Mouse (Mus musculus): ENCODE results near the gene Cdc14b. TPM values are rescaled to one million over a fixed set of nuclear protein-coding genes. Genes with fewer than 3 reads are reported as not detected.
A peak's percentile ranks its signal among the peaks of the same experiment; 100 is the strongest.

Gene Cdc14b
- polyA plus RNA-seq, 1 experiment: 6.9 TPM

- peak overlapping the region; percentile 52 for H3K4me3 ChIP-seq (ENCODE audit: insufficient read depth, low read depth, low read length)
- H3K27ac ChIP-seq (replicated peaks; ENCODE audit: low read depth, low read length): 0 out of 2 replicates have a peak overlapping the region, but pooled peaks have one; percentile 8
- H3K4me1 ChIP-seq (ENCODE audit: control insufficient read depth, insufficient read depth, insufficient read length, low read length): no peaks in the 10 kb centered on the region
These were observed 121.3 kb downstream of the Cdc14b start for GRCm38 (mm10) chr13:64153751-64154267.

GRCm38 (mm10) chr13:64153083-64153682, 121.9 kb downstream of the Cdc14b start, which contains the start of gene Zfp367:
TSS of gene Zfp367 (minus strand) at chr13:64153202.
- peak within 1 kb of the TSS; percentile 46; the same call in 1 of the 2 replicates for H3K27ac ChIP-seq (replicated peaks; ENCODE audit: low read depth, low read length)
- H3K4me3 ChIP-seq (ENCODE audit: insufficient read depth, low read depth, low read length): peak within 1 kb of the TSS; percentile 94
- H3K4me1 ChIP-seq (ENCODE audit: control insufficient read depth, insufficient read depth, insufficient read length, low read length): no peaks in the 10 kb centered on the region

DNA sequence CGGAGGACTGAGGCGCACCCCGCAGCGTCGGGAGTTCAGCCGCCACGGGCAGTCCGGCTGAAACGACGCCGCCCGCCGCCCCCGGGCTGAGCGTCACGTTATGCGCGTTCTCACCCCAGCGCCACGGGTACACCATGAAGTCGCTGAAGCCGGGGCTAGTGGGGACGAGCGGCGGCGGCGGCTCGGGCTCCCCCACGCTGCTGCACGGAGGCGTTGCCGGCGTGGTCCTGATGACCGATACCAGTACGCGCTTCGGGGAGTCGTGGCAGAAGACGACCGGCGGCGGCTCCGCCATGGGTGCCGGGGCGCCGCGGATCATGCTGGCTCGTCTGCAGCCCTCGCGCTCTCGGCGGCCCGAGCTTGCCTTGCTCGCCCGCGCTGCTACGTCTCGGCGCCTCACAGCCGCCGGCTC, 122.4 kb downstream of the Cdc14b start:
- H3K4me1 ChIP-seq (ENCODE audit: control insufficient read depth, insufficient read depth, insufficient read length, low read length): no peaks in the 10 kb centered on the region
- H3K27ac ChIP-seq (replicated peaks; ENCODE audit: low read depth, low read length): no peak overlapping the region
- peak overlapping the region; percentile 94 for H3K4me3 ChIP-seq (ENCODE audit: insufficient read depth, low read depth, low read length)

DNA sequence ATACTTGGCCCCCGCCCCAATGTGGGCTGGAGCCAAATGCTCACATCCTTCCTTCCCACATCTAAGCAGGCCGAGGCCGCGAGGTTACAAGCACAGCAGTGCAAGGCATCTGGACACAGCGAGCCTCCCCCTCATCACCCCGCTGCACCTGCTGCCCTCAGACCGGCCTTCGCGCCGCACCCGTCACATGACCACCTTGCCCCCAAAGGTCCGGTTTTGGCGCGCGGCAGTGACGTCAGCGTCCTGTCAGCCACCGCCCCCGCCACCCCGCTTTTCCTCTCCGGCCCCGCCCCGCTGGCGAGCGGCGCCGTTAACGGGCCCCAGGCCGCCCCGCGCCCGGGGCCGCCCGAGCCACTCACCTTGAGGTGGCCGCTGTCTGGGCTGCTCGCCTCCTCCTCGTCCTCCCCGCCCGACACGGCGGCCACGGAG, 122.8 kb downstream of the Cdc14b start:
- Histone ChIP-seq H3K4me3 (ENCODE audit: insufficient read depth, low read depth, low read length) (peak overlapping the region; percentile 94), H3K4me1 (ENCODE audit: control insufficient read depth, insufficient read depth, insufficient read length, low read length) (no peaks in the 10 kb centered on the region), H3K27ac (replicated peaks; ENCODE audit: low read depth, low read length) (peak overlapping the region; percentile 46; the same call in 1 of the 2 replicates)

DNA sequence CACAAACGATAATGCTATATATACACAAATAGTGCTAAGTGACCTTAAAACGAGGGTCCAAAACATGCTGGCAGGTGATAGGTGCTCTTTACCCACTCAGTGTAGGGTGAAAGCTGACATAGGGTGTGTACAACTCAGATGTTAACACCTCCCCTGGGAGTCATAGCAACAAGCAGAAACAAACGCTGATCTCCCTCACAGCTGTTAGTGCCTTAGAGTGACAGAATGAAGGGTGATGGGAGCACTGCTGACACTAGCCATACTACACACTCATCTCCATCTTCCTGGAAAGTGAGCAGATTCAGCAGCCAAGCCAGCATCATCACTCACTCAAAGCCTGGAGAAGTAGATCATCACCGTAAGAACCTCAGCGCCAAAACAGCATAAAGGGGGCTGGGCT, 125.0 kb downstream of the Cdc14b start:
- no peak overlapping the region for H3K4me3 ChIP-seq (ENCODE audit: insufficient read depth, low read depth, low read length)
- no peaks in the 10 kb centered on the region for H3K4me1 ChIP-seq (ENCODE audit: control insufficient read depth, insufficient read depth, insufficient read length, low read length)
- H3K27ac ChIP-seq (replicated peaks; ENCODE audit: low read depth, low read length): no peak overlapping the region

Other genes with a start within 250 kb of the Cdc14b start
- not detected in 2 replicates for gene Hsd17b3, start 186.1 kb downstream of the Cdc14b start, polyA plus RNA-seq (2012; ENCODE audit: insufficient read depth, insufficient read length, missing spikeins)
- gene Slc35d2, start 145.9 kb downstream of the Cdc14b start, polyA plus RNA-seq (2012; ENCODE audit: insufficient read depth, insufficient read length, missing spikeins): 2.4 and 7.6 TPM in 2 replicates
- 5.9 and 14.9 TPM in 2 replicates for gene Zfp367, start 122.1 kb downstream of the Cdc14b start, polyA plus RNA-seq (2012; ENCODE audit: insufficient read depth, insufficient read length, missing spikeins)
- 16.4 and 21.0 TPM in 2 replicates for gene Habp4, start 113.5 kb downstream of the Cdc14b start, polyA plus RNA-seq (2012; ENCODE audit: insufficient read depth, insufficient read length, missing spikeins)
- 58.9 and 62.9 TPM in 2 replicates for gene Aaed1, start 37.4 kb upstream of the Cdc14b start, polyA plus RNA-seq (2012; ENCODE audit: insufficient read depth, insufficient read length, missing spikeins)
- 155 and 172 TPM in 2 replicates for gene Ctsl, start 95.6 kb upstream of the Cdc14b start, polyA plus RNA-seq (2012; ENCODE audit: insufficient read depth, insufficient read length, missing spikeins)
- gene Cdk20, start 157.0 kb upstream of the Cdc14b start, polyA plus RNA-seq (2012; ENCODE audit: insufficient read depth, insufficient read length, missing spikeins): 3.3 and 4.5 TPM in 2 replicates
- gene Fam240b, start 222.5 kb upstream of the Cdc14b start, polyA plus RNA-seq (2012; ENCODE audit: insufficient read depth, insufficient read length, missing spikeins): not detected in 2 replicates

Measured in brown adipose tissue, adult 24 weeks (tissue).